Comparison of ENCODE assay signal across 22 mouse cellular contexts in the genomic region with DNA sequence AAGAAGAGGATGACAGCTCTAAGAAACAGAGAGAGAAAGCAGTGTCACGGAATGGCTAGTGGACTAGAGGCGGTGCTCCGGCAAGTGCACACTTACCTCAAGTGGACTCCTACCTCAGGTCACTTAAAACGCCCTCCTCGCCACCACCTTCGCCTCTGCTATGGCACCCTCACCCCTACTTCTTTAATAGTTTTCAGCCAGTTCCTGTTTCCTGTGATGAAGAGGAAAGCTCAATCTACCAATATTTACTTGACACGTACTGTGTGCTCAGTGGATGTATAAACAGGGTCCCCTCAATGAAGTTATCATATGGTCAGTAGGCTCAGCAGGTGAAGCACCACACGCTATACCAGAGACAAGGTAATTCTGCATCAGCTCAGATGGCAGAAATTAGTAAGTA. TPM values are rescaled to one million over a fixed set of nuclear protein-coding genes. Genes with fewer than 3 reads are reported as not detected.
"Had no signal": no experiment of that assay in that cellular context is flagged by ENCODE, and none has a peak within 500 bp of the region (broad histone marks: within the 10 kb centered on the region; RNA-seq: fewer than 3 reads in every experiment).

No protein-coding gene starts in this region.

- H3K27me3 ChIP-seq: lung, embryonic 15.5 days; midbrain, embryonic 12.5 days; neural tube, embryonic 13.5 days; neural tube, embryonic 15.5 days; stomach, embryonic 15.5 days had no signal

- H3K4me2 ChIP-seq: lung, embryonic 15.5 days; midbrain, embryonic 12.5 days; neural tube, embryonic 13.5 days; neural tube, embryonic 15.5 days; stomach, embryonic 15.5 days had no signal

- DNase-seq: lung, adult 2 months; lung, postnatal 14 days; lung, postnatal 36 days; midbrain, embryonic 14.5 days; right cerebral cortex, postnatal 14 days; thymus, adult 2 months; thymus, postnatal 25 days; thymus, postnatal 4 days had no signal

- H3K27ac ChIP-seq: lung, embryonic 15.5 days; midbrain, embryonic 10.5 days; midbrain, embryonic 12.5 days; neural tube, embryonic 13.5 days; neural tube, embryonic 15.5 days; stomach, embryonic 15.5 days; stomach, postnatal 0 days had no signal

- H3K4me3 ChIP-seq: lung, embryonic 15.5 days; midbrain, embryonic 10.5 days; midbrain, embryonic 12.5 days; myocyte; neural tube, embryonic 13.5 days; neural tube, embryonic 15.5 days; stomach, embryonic 15.5 days had no signal

- H3K9ac ChIP-seq: lung, embryonic 15.5 days; midbrain, embryonic 12.5 days; neural tube, embryonic 13.5 days; neural tube, embryonic 15.5 days; stomach, embryonic 15.5 days had no signal

- H3K9me3 ChIP-seq: lung, embryonic 15.5 days; midbrain, embryonic 10.5 days; midbrain, embryonic 12.5 days; neural tube, embryonic 13.5 days; neural tube, embryonic 15.5 days; stomach, embryonic 15.5 days had no signal

- ATAC-seq: lung, postnatal 0 days; midbrain, embryonic 16.5 days had no signal

- H3K36me3 ChIP-seq: stomach, embryonic 15.5 days had no signal

- H3K4me1 ChIP-seq: lung, embryonic 15.5 days; midbrain, embryonic 12.5 days; neural tube, embryonic 13.5 days; neural tube, embryonic 15.5 days; stomach, embryonic 15.5 days had no signal

RNA-seq across cellular contexts. Expression of gene 4933411K16Rik, which starts 26.5 kb away (rescaled TPM):
- total RNA-seq: megakaryocyte, adult 5-6 weeks; megakaryocyte-erythroid progenitor cell, adult 5-6 weeks had no signal
- polyA plus RNA-seq: lung, embryonic 15.5 days; midbrain, embryonic 12.5 days; midbrain, embryonic 14.5 days; midbrain, embryonic 16.5 days; neural tube, embryonic 11.5 days; neural tube, embryonic 13.5 days; neural tube, embryonic 15.5 days; stomach, embryonic 15.5 days; stomach, postnatal 0 days had no signal

RNA-seq across cellular contexts. Expression of gene Hoga1, which starts 33.2 kb away (rescaled TPM):
- total RNA-seq: megakaryocyte-erythroid progenitor cell, adult 5-6 weeks had no signal

RNA-seq across cellular contexts. Expression of gene Ankrd2, which starts 42.8 kb away (rescaled TPM):
- total RNA-seq: megakaryocyte, adult 5-6 weeks; megakaryocyte-erythroid progenitor cell, adult 5-6 weeks had no signal
- polyA plus RNA-seq: midbrain, embryonic 12.5 days; urinary bladder, adult 2 months had no signal
